Mouse (Mus musculus) gastrocnemius, adult 18-20 months (tissue): Measurements from ENCODE around the gene AC124108.1. TPM values are rescaled to one million over a fixed set of nuclear protein-coding genes. Genes with fewer than 3 reads are reported as not detected.

ENCODE experiments used
- DNase-seq: peaks from one replicate; pipeline ENCODE4 v3.0.0; 2021; ENCODE audit warnings: low spot score
- total RNA-seq, 2 experiments: library from RNA; stranded (reverse); gene quantifications; 2 replicates each; pipeline ENCODE4 v1.2.3; 2021

Gene AC124108.1
- total RNA-seq, 2 experiments from 2014 or later, result not detected

DNA sequence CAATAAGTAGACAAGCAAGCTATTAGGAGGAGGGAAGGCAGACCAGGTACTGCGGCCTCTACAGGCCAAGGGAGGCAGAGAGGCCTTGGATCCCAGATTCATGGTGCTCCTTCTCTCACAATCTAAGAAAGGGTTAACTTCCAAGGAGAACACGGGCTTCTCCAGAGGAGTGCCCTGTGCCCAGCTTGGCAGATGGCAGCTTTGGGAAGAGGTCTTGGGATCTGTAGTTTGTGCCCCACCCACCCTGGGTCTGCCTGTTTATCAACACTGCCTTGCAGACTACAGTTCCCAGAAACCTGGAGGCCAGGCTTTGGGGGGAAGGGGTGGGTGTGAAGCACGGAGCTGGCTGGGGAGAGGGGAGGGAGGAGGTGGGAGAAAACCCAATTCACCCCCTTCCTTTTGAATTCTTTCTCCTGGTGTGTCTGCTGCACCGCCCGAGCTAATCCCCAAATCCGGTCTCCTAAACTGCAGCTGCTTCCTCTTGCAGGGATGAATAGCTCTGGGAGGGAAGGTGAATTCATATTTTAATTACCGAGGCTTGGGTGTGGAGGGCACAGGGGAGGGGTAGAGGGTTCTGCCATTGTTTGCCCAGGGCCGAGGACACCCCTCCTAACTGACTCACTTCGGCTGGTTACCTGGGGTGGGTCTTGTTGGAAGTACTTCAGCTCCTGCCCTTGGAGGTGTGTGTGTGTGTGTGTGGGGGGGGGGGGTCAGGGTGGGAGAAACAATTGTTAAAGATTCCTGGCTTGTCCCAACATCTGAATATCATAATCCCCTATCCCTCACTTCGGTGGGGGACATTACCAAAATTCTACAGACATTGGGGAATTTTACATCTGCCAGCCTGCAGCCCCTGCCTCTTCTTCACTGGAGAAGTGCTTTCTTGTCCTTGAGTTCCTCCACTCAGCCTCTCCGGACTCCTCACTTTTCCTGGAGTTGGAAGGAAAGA is 9.6 kb downstream of the AC124108.1 start:
- DNase-seq, result no peak

DNA sequence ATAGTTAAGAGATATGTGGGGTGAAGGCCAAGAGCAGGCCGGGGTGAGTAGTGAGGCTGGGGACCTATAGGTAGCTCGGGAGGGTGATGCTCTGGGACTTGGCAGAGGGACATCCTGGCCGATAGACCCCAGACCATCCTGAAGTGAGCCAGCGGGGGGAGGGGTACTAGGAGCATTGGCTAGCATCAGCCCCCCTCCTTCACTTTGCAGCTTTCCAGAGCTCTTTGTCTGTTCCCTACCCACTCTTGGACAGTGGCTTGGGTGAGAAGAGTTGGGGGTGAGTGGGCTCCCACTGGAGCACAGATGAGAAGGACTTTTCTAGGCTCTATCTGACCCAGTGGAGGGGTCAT is 10.2 kb downstream of the AC124108.1 start:
- no peak for DNase-seq

DNA sequence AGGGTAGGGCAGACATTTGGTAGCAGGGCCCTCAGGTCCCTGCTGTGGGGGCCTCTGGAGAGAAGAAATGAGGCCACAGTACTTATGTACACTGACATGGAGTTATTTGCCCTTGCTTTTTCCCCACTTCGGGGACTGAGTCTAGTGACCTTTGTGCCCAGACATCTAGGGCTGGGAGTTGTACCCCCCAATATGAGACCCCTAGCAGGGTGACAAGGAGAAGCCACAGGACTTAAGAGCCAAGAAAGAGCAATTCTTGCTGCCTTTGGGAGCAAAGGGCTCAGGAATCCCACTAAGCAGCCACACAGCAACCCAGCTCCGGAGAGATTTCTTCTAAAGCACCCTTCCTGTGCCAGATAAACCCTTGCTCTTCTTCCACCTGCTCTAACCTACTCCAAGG is 10.7 kb downstream of the AC124108.1 start:
- DNase-seq, result no peak

DNA sequence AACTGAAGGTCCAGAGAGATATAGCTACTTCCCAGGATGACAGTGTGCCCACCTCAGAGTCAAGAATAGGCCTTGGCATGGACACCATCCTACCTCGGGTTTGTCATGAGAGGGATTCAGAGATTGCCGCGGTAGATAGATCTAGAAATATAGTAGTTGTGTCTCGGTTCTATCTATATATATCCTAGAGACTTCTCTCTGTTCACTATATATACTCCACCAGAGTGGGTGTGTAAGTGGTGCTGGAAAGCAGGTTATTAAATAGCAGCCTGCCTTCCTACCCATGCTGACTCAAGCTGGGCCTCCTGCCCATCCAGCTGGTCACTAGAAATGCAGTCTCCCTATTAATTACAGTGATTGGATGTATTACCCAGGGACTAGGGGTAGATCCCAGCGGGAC is 11.5 kb downstream of the AC124108.1 start:
- DNase-seq, result no peak

DNA sequence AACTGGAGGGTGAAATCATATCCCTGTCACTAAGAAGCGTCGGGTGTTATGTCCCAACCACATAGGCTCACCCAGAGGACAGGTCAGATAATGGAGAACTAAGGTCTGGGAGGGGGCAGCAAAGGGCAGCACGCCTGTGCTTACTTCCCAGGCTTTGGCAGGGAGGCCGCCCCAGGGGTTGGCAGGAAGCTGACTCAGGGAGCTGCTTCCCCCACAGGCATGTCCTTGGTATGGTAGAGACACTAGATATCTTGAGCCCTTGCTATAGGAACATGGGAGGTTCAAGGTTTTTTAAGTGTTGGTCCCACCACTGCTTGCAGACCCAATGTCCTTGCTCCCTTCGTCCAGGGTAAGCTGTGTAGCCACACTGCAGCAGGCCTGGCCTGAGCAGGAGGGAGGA is 14.7 kb downstream of the AC124108.1 start:
- no peak for DNase-seq

DNA sequence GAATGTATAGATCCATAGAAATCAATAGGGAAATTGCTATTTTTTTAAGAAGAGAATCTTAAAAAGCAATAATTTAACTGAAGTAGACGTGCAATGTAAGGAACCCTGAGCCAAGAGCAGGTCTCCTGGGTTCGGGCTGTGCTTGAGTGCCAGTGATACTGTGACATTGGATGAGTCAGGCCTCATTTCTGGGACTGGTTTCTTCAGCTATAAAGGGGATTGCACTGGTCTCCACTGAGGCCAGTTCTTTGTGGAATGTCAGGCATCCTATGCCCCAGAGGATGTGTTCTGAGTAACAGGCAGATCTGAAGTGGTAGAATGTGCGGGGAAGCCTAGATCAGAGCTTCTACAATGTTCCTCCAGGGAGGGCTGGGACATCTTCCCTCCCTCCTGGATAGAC is 15.6 kb downstream of the AC124108.1 start:
- DNase-seq, result no peak

DNA sequence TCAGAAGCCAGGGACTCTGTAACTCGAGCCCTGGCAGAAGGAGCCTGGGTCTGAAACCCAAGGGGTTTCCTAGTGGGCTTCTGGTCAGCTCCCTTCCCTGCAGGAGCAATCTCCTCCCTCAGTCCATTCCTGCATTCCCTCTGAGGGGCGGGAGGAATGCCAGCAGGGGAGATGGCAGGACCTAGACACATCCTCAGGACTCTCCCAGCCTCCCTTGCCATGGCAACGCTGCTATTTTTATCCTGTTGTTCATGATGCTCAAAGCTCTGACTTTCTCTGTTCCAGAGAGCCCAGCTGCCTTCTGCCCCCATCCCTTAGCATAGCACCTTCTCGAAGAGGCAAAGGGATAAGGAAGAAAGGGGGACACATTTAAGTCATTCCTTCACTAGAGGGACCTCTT is 16.9 kb downstream of the AC124108.1 start:
- DNase-seq, result no peak

DNA sequence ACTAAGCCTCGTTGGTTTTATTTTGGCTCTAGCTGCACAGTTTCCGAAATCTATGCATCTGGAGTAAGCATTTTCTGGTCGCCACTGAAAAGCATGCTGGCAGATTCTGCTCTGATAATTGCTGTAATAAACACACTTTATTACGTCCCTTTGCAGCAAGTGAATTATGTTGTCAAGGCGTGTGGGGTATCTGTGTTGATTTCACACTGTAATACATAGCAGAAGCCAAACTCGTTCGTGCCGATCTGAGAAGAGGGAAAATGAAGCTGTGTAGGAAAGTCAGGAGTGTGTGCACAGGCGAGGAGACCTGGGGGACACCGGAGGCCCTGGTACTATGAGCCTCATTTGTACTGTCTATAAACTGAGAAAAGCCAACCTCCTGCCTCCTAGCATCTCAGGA is 18.1 kb downstream of the AC124108.1 start:
- DNase-seq, result no peak

DNA sequence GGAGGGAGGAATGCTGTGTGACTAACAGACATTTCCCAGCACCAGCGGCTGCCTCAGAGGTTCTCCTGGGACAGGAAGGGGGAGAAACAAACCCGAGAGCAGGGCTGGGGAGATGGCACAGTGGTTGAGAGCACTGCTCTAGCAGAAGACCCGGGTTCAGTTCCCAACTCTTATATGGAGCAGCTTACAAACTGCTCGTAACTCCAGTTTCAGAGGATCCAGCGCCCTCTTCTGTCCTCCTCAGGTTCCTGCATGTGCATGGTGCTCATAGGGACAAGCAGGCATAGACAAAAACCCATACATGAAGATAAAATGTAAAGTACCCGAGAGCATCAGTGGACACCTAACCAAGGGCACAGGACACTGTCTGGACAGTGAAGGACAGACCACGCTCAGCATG is 19.7 kb downstream of the AC124108.1 start:
- no peak for DNase-seq

DNA sequence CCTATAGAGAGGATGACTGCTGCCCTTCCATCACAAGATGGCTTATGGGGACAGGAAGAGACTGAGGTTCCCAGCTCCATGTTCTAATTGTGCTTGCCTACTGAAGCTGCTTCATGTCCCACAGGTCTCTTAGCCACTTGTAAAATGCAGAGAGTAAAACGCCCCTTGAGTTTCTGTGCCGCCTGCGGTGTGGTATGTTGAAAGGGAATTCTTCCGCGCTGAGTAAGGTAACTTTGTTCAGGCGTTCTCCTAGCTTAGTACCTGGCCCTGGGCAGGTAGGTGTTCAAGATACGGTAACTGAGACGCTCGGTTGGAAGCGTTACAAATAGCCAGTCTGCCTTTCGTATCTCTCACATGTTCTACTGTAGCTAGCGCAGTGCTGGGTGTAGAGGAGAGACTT is 20.4 kb downstream of the AC124108.1 start:
- no peak for DNase-seq

DNA sequence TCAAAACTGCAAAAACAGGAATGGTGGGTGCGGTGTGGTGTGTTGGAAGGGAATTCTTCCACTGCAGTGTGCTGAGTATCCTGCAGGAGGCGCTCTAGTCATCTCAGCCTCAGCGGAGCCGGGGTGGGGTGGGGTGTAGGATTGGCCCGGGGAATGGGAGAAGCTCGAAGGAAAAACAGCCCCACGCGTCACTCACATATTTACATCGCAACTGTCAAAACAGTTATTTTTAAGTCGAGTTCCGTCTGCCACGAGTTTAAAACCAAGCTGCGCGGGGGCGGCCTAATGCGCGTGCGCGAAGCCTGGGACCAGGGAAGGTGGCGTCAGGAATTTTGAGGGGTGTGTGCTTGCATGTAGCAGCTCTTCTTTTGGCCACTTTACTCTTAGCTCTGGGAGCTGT is 21.0 kb downstream of the AC124108.1 start:
- peak; percentile 49 for DNase-seq

DNA sequence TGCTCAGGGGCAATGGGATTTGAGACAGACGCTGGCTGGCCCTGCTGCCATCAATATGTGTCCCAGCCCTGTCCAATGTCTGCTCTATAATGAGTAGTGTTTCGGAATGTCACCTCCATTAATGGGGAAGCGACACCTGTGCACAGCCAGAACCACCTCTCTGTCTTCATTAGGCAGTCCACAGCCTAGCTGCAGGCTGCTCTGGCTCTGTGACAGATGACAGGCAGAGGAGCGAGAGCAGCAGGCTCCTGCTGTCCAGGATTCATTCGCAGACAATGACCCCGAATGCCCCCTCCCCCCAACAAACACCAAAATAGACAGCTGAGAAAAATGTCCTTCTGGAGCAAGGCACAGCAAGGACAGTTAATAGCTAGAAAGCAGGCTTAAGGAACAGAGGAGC is 21.8 kb downstream of the AC124108.1 start:
- DNase-seq, result no peak

DNA sequence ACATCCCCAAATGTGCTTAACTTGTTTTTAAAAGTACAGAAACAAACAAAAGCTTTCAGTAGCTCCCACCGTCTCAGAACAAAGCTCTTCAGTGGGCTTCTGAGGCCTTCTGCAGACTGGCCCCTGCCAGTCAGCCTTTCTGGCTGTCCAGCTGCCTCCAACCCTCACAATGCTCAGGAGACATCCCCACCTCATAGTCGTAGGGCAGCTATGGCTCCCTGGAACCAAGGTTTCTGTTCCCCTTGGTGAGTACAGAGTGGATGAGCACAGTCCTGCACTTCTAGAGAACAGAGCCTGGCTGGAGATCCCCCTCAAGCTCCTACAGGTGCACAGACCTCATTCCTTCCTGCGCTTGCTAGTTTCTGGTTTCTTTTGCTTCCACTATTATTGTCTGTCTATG is 25.0 kb downstream of the AC124108.1 start:
- no peak for DNase-seq

DNA sequence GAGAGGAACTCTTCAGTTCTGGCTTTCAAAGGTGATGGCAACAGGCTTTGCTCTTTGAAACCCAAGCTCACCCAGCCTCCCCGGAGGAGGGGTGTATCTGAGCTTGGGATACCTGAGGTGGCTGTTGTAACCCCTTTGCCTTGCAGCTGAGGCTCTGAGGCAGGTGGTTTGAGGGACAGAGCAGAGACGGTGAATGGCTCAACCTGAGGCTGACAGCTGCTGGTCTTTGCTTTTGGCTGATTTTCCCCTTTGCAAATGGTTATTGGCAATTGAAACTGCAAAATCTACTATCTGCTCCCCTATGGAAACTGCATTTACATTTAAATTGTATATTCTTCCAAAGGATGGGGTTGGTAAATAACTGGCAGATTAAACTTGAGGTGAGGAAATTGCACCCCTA is 30.4 kb downstream of the AC124108.1 start:
- no peak for DNase-seq

DNA sequence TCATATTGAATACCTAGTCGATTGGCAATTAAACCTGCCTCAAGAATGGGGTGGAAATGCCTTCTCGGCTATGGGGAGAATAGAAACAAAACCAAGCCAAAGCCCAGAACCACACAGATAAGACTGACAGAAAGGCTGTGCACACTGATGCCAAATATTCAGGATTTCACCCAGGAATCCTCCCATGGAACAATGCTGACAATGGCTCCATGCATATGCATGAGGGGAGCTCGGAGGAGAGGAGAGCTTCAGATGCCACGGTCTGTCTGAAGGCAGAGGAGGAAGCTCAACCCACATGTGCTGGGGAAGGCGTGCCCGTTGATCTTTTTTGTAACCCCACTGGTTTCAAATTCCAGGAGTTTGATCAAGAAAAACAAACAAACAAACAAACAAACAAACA is 30.9 kb downstream of the AC124108.1 start:
- no peak for DNase-seq

DNA sequence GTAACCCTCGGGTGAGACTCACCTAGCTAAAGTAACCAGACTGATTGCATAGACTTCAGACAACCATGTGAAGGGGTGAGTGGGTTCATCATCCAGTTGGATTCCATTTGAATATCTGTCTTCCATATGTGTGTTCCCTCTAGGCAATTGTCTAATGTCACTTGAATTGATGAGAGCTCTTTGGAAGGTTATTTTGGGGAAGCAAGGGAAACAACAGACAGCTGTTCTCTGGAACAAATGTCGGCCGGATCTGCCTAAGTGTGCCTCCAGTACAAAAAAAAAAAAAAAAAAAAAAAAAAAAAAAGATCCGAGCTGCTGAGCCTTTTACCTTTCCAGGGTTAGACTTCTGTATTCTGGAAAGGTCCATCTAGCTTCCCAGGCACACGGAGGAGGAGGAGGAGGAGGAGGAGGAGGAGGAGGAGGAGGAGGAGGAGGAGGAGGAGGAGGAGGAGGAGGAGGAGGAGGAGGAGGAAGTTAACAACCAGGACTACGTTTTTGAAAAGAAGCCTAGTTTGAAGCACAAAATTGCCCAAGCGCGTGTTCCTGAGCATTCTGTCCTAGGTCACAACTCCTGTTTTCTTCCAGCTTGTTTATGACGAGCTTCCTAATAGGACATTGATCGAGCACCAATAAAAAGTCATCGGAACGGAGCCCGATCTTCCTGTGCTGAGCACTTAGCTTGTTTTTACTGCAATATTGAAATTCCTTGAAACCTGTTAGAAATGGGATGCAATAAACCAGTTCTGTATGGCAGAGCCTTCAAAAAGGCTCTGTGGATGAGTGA is 35.2 kb downstream of the AC124108.1 start:
- DNase-seq, result no peak

DNA sequence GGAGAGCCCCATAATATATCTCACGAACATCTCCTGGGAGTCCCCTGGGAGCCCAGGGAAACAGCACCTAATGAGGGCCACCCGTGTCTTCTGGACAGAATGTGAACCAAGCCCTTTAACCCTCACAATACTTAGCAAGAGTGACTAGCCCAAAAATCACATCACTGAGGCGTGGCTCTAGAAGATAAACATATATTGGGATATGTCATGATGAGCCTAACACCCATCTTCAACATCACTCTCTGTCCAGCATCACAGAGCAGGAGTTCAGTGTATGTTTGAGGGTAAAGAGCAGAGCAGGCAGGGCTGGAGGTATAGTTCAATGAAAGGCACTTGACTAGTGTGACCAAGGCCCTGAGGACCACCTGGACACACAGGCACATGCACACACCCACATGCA is 38.4 kb downstream of the AC124108.1 start, which contains the start of gene Gm10188:
Gene Gm10188 (minus strand): TSS at position 101 of the 400 bp plus-strand sequence.
- DNase-seq, result no peak

DNA sequence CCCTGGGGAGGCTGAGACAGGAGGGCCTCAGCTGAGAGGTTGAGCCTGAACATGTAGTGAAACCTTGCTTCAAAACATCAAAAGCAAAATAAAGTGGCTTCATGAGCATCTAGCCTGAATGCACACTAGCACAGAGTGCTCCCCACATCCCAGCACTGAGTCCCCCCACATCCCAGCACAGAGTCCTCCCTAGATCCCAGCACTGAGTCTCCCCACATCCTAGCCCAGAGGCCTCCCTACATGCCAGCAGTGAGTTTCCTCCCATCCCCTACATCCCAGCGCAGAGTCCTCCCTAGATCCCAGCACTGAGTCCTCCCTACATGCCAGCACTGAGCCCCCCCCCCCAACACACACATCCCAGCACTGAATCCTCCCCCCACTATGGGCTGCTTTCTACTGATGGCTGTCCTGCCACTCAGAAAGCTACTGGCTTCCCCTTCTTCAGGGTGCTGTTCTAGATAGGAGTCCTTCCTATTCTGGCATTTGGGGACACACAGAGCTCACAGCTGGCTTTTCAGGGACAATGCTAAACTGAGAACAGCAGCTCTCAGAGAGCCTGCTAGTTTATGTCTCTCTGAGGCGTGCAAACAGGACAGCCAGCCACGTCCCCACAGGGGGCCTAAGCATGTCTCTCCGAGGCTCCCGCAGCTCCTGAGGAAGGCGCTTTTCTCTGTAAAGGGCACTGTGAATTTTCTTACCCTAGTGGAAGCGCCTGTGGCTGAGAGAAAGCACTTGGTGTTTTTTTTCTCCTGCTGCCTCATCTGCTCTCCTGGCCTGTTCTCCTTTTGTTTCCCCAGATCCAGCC is 40.4 kb downstream of the AC124108.1 start:
- DNase-seq, result no peak

DNA sequence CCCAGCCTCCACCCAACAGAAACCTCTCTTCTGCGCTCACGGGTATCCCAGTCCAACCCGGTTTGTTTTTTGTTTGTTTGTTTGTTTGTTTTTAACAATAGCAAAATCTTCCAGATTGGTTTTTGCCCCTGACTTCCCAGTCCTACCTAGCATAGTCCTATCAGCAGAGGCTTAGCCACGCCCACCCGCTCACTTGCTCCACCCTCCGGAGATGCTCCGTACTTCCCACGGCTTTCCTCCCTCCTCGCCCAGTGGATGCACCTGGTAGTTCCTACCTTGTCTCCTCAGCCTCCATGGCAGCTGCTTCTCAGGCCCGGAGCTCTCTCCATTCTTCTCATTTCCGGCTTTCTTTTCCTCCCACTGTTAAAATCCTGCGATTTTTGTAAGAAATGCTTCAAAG is 42.3 kb downstream of the AC124108.1 start:
- DNase-seq, result peak; percentile 11

DNA sequence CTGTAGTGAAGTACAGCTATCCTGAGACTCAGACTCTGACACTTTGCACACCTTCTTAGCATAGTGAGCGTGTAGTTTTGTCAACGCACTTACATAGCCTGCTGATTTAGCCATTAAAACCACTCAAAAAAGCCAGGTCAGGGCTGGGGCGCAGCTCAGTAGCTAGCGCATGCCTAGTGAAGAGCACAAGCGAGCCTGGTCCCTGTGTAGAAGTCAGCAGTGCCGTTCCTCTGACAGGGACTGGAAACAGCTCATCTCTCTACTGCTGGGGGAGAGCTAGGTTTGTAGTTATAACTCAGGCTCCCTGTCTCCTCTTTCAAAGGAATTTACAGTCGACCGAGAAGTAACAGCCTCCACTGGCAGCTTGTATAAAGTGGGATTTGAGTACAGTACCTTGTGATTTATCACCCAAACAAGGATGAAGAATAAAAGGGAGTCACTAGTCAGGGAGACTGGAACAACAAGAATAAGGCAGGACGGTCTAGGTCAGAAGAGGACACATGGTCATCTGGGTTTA is 43.6 kb downstream of the AC124108.1 start:
- DNase-seq, result no peak

DNA sequence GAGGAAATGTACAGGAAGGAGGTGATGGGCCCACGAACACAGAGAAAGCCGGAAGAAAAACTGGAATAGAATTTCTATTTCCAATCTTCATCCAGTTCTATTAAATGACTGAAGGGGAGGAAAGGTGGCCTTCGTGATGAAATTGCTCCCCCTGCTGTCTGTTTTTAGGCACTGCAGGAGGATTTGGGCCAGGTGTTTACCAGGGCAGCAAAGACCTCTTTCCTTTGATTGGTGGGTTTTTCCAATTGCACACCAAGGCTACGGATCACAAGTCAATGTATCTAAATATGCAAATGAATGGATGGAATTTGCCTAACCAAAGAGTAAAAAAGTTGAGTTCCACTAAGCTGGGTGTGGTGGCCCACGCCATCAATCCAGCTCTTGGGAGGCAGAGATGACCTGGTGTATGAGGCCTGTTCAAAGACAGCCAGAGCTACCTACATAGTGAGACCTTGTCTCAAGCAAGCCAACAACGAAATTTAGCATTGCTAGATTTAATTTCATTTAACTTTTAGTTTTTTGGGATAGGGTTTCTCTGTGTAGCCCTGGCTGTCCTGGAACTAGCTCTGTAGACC is 46.4 kb downstream of the AC124108.1 start:
- peak; percentile 62 for DNase-seq
